Mouse (Mus musculus): ENCODE data around the gene Chst5.

GRCm38 (mm10) chr8:111898586-111898985 is 11.7 kb downstream of the Chst5 start:
- TF ChIP-seq CTCF (IDR thresholded peaks at IDR 0.05; ENCODE audit: low read depth, low read length) (no peak), GATA1 (IDR thresholded peaks at IDR 0.05; ENCODE audit: borderline replicate concordance, low read length) (no peak), POLR2AphosphoS5 (IDR thresholded peaks at IDR 0.05; ENCODE audit: insufficient replicate concordance, low read depth, low read length) (no peak)
